Mouse (Mus musculus) embryonic facial prominence, embryonic 15.5 days (tissue): ENCODE measurements around the gene Cpeb4. TPM values are rescaled to one million over a fixed set of nuclear protein-coding genes. Genes with fewer than 3 reads are reported as not detected.
A peak's percentile ranks its signal among the peaks of the same experiment; 100 is the strongest.

ENCODE experiments used
- ATAC-seq: fragments of 200-750 bp; cut with Nextera tagmentation; 2 replicates; pipeline ENCODE4 v1.8.0; 2017; ENCODE audit warnings: low read depth, moderate TSS enrichment; ENCODE audit not compliant: insufficient number of reproducible peaks, low FRiP score, low TSS enrichment
- H3K27ac ChIP-seq: fragments of 300-500 bp; sonication (generic); replicated peaks from 2 replicates; pipeline ENCODE4 v1.5.1; 2015; ENCODE audit warnings: mild to moderate bottlenecking, inconsistent platforms
- H3K27me3 ChIP-seq: fragments of 300-500 bp; sonication (generic); 2 replicates; pipeline ENCODE4 v1.6.1; 2015; ENCODE audit warnings: inconsistent platforms
- H3K36me3 ChIP-seq: fragments of 300-500 bp; sonication (generic); 2 replicates; pipeline ENCODE4 v1.6.1; 2015; ENCODE audit warnings: mild to moderate bottlenecking, inconsistent platforms
- H3K4me1 ChIP-seq: fragments of 300-500 bp; sonication (generic); 2 replicates; pipeline ENCODE4 v1.6.1; 2015; ENCODE audit warnings: inconsistent platforms
- H3K4me2 ChIP-seq: fragments of 300-500 bp; sonication (generic); replicated peaks from 2 replicates; pipeline ENCODE4 v1.6.1; 2015; ENCODE audit warnings: mild to moderate bottlenecking, inconsistent platforms
- H3K4me3 ChIP-seq: fragments of 300-500 bp; sonication (generic); replicated peaks from 2 replicates; pipeline ENCODE4 v1.5.1; 2015; ENCODE audit warnings: mild to moderate bottlenecking, inconsistent platforms
- H3K9ac ChIP-seq: fragments of 300-500 bp; sonication (generic); 2 replicates; pipeline ENCODE4 v1.6.1; 2015; ENCODE audit warnings: inconsistent platforms
- H3K9me3 ChIP-seq: fragments of 300-500 bp; sonication (generic); replicated peaks from 2 replicates; pipeline ENCODE4 v1.6.1; 2016; ENCODE audit warnings: inconsistent platforms
- WGBS: fragments of 180-500 bp; shearing (Covaris S2); methylation state at CpG from one replicate; pipeline ENCODE4 v1.1.7; 2015; 5-methylcytosine and 5-hydroxymethylcytosine counted together
- polyA plus RNA-seq: library from polyadenylated mRNA; unstranded; fragments of >200 nt; fragmentation: Nextera tagmentation; extraction: Ambion mirVana; gene quantifications from 2 replicates; pipeline ENCODE4 v1.2.1, GENCODE M21; 2015

The Cpeb4 gene
- 3.4 and 3.8 TPM in 2 replicates for polyA plus RNA-seq

DNA sequence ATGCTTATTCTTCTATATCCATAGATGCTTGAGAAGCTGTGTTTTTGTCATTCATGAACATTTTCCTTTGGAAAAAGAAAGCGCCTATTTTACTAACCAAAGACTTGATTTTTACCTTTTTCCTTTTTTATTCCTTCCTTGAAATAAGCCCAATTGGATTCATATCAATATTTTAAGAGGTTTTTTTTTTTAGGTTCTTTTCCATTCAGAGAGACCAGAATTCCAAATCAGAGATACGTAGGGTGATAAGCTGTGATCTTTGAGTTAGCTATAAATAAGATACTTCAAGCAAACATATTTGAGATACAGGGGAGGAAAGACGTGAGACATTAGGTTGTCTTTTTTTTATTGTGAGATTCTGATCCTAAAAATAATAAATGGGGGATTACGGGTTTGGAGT lies at the start of gene Cpeb4:
Gene Cpeb4 (plus strand): TSS at position 301 of the 400 bp plus-strand sequence.
- H3K4me2 ChIP-seq, result peak within 1 kb of the TSS; percentile 65
- H3K4me3 ChIP-seq, result peak within 1 kb of the TSS; percentile 90
- peak within 1 kb of the TSS; percentile 77 for H3K9ac ChIP-seq
- H3K27ac ChIP-seq, result peak within 1 kb of the TSS; percentile 78
- no peaks in the 10 kb centered on the region for H3K27me3 ChIP-seq
- no peak for ATAC-seq
- H3K4me1 ChIP-seq, result peaks cover 24% of the 10 kb centered on the region
- H3K9me3 ChIP-seq, result no peaks in the 10 kb centered on the region
- H3K36me3 ChIP-seq, result no peaks in the 10 kb centered on the region
- 81% methylated on average over 4 of the region's 4 CpGs for WGBS

DNA sequence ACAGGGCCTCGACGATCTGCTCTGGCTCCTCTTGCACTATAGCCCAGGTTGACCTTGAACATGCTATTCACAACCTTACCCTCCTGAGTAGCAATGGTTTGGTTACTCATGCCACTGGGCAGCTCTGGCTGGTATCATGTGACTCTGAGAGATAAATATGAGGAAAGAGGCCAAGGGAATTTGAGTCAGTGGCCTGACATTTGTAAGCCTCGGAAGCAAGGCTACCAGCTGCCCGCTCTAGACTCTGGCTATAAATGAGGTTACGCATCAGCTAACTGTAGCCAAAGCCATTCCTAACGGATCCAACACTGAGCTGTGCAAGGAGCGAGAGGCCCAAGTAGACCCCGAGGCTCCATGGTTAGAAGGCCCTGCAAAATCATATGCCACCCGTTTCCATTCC lies 49.5 kb upstream of the Cpeb4 start:
- no peak for ATAC-seq
- Histone ChIP-seq H3K27me3 (no peaks in the 10 kb centered on the region), H3K4me2 (no peak overlapping the region), H3K9me3 (no peaks in the 10 kb centered on the region), H3K27ac (no peak overlapping the region), H3K36me3 (no peaks in the 10 kb centered on the region), H3K4me3 (no peak overlapping the region), H3K4me1 (0 out of 2 replicates have a peak, but pooled peaks cover 3% of the 10 kb centered on the region), H3K9ac (no peak overlapping the region)
- 87% methylated on average over 9 of the region's 9 CpGs for WGBS

DNA sequence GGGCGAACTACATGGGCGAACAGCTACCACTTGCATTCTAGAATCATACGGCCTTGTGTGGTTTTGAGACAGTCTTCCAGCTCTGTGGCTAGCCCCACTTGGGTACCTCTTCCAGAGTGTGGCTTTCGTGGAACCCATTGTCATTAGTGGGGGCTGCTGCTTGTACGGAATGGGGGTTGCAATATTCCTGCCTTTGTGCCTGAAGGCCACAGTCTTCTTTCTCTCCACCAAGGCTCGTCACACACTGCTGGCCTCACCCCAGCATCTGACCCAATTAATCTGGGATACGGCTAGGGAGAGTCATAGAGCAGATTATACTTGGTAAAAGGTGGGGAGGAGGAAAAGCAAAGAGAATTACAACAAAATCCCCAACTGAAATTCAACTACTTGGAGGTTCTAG lies 48.5 kb upstream of the Cpeb4 start:
- Histone ChIP-seq H3K36me3 (no peaks in the 10 kb centered on the region), H3K4me3 (no peak overlapping the region), H3K4me1 (0 out of 2 replicates have a peak, but pooled peaks cover 3% of the 10 kb centered on the region), H3K9me3 (no peaks in the 10 kb centered on the region), H3K4me2 (no peak overlapping the region), H3K27ac (no peak overlapping the region), H3K27me3 (no peaks in the 10 kb centered on the region), H3K9ac (no peak overlapping the region)
- 88% methylated on average over 7 of the region's 7 CpGs for WGBS
- ATAC-seq, result no peak

DNA sequence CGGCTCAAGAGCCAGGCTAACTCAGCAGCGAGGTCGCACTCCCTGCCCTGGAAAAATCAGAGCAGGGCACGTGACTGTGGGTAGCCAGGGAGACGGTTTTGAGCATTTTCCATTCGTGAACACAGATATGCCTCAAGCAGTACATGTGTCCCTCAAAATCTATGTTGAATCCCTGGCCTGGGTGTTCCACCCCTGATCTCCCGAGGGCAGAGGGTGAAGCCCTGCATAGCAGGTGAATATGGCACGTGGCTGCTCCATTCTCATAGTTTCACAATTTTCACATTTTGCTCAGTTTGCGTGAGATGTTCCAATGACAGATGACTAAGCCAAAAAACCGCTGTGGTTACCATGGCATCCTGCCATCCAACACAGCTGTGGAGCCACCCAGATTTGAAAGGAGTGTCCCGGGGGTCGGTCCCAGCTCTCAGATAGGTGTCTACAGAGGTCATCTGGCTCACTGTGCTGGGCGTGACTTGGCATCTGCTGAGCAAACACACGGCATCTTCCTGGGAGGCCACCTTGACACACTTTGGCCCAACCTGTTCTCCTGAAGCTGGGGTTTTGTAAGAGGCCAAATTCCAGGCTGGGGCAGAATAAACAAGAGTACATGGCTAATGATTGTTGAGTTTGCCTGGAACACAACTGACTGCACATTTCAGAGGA lies 47.4 kb upstream of the Cpeb4 start:
- Histone ChIP-seq H3K9me3 (no peaks in the 10 kb centered on the region), H3K4me2 (no peak overlapping the region), H3K9ac (no peak overlapping the region), H3K27ac (no peak overlapping the region), H3K4me1 (0 out of 2 replicates have a peak, but pooled peaks cover 3% of the 10 kb centered on the region), H3K36me3 (no peaks in the 10 kb centered on the region), H3K27me3 (no peaks in the 10 kb centered on the region), H3K4me3 (no peak overlapping the region)
- no peak for ATAC-seq
- WGBS, result 65% methylated on average over 14 of the region's 14 CpGs

DNA sequence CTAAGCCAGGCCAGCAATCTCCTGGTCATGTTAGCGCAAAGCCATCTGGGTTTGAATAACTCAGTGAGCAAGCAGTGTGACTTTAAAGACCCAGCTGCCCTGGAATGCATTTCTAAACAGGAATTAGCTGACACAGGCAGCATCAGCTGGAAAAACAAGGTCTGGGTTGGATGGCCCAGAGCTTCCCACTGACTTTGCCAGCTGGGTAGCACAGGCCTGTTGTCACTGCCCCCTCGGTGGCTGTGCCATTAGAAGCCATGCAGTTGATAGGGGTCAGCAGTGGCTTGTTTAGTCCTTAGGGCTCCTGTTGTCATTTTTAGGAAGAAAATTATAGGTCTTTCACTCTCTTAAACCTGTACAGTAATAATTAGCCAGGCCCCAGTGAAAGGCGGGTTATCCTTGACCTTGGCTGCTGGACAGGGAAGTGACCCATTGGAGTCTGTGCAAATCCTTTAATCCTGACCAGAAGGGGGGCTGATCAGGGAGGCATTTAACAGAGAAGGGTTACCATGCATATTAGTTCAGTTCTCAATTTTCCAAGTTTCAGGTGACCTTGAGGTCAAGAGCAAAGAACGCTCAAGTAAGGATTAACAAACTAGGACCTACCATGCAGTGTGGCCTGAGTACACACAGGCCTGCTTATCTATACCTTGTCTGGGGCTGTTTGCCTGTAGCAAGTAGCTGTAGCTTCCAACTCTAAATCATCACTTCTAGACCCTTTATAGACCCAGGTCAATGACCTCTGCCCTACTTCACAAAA lies 43.8 kb upstream of the Cpeb4 start:
- Histone ChIP-seq H3K36me3 (no peaks in the 10 kb centered on the region), H3K9me3 (no peaks in the 10 kb centered on the region), H3K4me1 (no peaks in the 10 kb centered on the region), H3K27ac (0 out of 2 replicates have a peak overlapping the region, but pooled peaks have one; percentile 1), H3K9ac (no peak overlapping the region), H3K4me2 (no peak overlapping the region), H3K4me3 (no peak overlapping the region), H3K27me3 (no peaks in the 10 kb centered on the region)
- ATAC-seq, result no peak
- WGBS, result 66% methylated on average over 4 of the region's 4 CpGs

DNA sequence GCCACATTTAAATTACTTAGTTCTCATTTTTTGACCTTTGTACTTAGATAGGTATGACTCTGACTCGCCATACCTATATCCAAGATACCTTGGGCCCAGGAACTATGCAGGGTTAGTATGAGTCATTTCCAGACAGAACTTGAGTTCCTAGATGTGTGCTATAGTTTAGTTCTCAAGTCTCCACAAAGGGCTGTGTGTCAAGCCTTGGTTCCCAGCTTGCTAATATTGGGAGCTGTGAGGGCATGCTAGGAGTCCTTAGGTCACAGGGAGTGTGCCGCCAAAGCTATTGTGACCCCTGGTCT lies 43.3 kb upstream of the Cpeb4 start:
- no peak overlapping the region for H3K27ac ChIP-seq
- no peaks in the 10 kb centered on the region for H3K9me3 ChIP-seq
- WGBS, result 74% methylated on average over 2 of the region's 2 CpGs
- no peak overlapping the region for H3K9ac ChIP-seq
- H3K27me3 ChIP-seq, result no peaks in the 10 kb centered on the region
- H3K4me2 ChIP-seq, result no peak overlapping the region
- no peaks in the 10 kb centered on the region for H3K36me3 ChIP-seq
- no peaks in the 10 kb centered on the region for H3K4me1 ChIP-seq
- no peak for ATAC-seq
- H3K4me3 ChIP-seq, result no peak overlapping the region

DNA sequence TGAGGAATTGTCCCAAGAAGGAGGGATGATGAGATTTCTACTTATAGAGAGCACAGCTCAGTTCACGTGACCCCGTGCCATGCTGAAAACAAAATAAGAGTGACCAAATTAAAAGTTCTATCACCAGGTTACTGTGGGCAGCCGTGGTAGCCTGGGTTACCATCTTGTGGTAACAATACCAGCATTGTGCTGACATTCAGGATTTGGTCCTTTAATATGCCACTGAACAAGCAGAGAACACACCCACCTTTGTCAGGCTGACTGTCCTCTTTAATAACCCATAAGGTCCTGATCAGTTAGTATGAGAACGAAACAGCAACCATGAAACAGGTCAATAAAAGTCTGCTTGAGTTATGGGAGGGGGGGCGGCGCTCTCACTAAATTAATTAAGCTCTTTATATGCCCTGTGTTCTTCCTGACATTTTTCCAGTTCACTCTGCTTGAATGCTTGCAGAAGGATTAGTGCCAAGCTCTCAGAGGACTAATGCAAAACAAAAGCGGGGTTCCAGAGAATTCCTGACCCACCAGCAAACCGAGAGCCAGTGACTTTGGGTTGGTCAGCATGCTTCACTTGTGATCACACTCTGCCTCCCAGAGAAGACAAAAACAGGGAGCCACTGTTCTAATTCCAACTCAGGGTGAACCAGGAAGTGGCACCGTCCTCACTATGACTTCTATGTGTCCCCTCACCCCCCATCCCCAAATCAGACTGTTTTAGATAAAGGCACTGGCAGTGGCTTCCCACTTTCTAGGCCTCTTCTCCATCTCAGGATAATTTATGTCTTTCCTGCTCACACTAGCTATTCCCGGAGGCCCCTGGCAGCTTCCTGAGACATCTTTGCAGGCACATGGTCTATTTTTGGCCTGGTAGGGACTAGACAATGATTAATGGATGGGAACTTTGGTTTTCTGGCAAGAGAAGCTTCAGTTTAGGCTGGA lies 41.5 kb upstream of the Cpeb4 start:
- Histone ChIP-seq H3K27me3 (no peaks in the 10 kb centered on the region), H3K9me3 (no peaks in the 10 kb centered on the region), H3K4me2 (no peak overlapping the region), H3K4me3 (no peak overlapping the region), H3K4me1 (no peaks in the 10 kb centered on the region), H3K36me3 (no peaks in the 10 kb centered on the region), H3K27ac (no peak overlapping the region), H3K9ac (no peak overlapping the region)
- ATAC-seq, result no peak
- 63% methylated on average over 10 of the region's 10 CpGs for WGBS

DNA sequence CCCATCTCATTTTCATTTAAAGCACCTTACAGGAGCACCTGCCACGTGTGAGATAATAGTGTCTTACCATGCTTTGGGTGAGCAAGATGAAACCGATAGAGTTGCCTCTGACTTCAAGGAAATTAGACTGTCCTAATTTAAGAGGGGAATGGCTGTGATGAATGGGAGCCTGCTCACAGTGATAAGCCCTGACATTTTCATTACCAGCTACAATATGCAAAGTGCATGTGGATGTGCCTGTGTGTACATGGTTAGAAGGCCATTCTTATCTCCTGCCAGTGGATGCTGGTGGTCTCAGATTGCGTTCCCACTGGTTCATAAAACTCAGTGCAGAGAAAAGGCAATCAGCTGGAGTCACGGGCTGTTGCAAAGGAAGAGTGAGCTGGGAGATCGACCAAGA lies 40.6 kb upstream of the Cpeb4 start:
- no peak overlapping the region for H3K4me2 ChIP-seq
- no peaks in the 10 kb centered on the region for H3K27me3 ChIP-seq
- 79% methylated on average over 5 of the region's 5 CpGs for WGBS
- no peaks in the 10 kb centered on the region for H3K4me1 ChIP-seq
- H3K9ac ChIP-seq, result no peak overlapping the region
- no peak overlapping the region for H3K4me3 ChIP-seq
- ATAC-seq, result no peak
- H3K9me3 ChIP-seq, result no peaks in the 10 kb centered on the region
- H3K27ac ChIP-seq, result no peak overlapping the region
- H3K36me3 ChIP-seq, result no peaks in the 10 kb centered on the region

DNA sequence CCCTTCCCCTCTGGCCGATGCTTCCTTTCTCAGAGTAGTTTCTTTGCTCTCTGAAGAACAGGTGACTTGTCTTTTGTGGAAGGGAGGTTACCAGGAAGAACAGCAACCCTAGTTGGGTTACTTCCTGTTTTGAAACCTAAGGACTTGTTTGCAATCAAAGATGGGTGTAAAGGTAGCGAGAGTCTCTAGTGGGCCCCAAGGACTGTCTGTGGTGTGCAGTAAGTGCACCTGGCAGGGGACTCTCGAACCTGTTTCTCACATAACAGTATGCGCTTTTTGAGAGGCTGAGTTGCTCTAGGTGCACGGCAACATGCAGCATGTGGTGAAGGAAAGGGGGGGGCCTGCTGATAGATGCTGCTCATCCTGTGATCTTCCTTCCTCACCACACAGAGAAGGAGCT lies 40.0 kb upstream of the Cpeb4 start:
- ATAC-seq, result no peak
- H3K4me3 ChIP-seq, result no peak overlapping the region
- no peaks in the 10 kb centered on the region for H3K4me1 ChIP-seq

DNA sequence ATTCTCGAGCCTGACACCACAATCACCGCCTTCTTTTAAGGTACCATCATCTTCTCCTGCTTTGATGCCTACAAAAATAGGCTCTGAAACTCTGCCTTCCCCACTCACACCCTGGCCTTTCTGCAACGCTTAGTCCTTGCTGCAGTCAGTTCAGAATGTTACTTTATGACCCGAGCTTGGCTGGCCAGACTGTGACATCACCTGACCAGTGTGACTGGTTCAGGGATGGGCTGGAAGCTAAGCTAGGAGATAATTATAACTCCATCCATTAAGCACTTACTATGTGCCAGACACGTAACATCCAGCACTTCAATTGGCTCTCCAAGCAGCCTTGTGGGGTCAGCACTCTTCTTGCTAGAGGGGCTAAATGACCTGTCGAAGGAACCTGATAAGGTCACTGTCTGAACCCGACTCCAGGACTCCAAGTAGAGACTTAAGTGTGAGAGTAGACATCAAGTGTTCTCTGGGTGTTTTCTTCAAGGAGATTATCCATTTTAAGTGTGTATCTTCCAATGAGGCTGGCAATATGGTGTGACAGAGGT lies 39.5 kb upstream of the Cpeb4 start:
- no peak overlapping the region for H3K4me3 ChIP-seq

More for the DNA sequence above, 40.0 kb upstream of the Cpeb4 start:
- H3K27me3 ChIP-seq, result no peaks in the 10 kb centered on the region
- no peak overlapping the region for H3K4me2 ChIP-seq
- H3K9ac ChIP-seq, result no peak overlapping the region
- H3K9me3 ChIP-seq, result no peaks in the 10 kb centered on the region
- H3K36me3 ChIP-seq, result no peaks in the 10 kb centered on the region
- no peak overlapping the region for H3K27ac ChIP-seq
- WGBS, result 79% methylated on average over 5 of the region's 5 CpGs

DNA sequence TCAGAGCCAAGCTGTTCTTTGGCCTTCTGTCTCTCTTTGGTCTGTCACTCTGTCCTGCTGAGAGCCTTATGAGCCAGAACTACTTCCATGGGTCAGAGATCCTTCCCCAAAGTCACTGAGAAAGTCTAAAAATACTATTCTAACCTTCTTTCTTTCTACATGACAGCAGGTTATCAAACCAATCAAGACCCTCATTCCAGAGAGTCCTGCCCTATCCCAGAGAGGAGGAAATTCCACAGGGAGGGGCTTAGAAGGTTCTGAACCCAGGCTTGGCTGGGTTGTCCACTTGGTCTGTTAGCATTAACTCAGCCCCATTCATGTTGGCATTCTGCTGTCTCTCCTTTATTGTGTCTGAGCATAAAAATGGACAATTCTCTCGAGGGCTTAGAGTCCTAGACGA lies 38.5 kb upstream of the Cpeb4 start:
- no peaks in the 10 kb centered on the region for H3K9me3 ChIP-seq
- H3K4me2 ChIP-seq, result no peak overlapping the region
- H3K9ac ChIP-seq, result no peak overlapping the region
- H3K4me3 ChIP-seq, result no peak overlapping the region
- WGBS, result 43% methylated on average over 2 of the region's 2 CpGs
- peaks cover 3% of the 10 kb centered on the region for H3K4me1 ChIP-seq
- H3K27me3 ChIP-seq, result no peaks in the 10 kb centered on the region
- ATAC-seq, result no peak
- H3K27ac ChIP-seq, result no peak overlapping the region
- H3K36me3 ChIP-seq, result no peaks in the 10 kb centered on the region

More for the DNA sequence above, 39.5 kb upstream of the Cpeb4 start:
- ATAC-seq, result no peak
- H3K9me3 ChIP-seq, result no peaks in the 10 kb centered on the region
- H3K27ac ChIP-seq, result no peak overlapping the region
- WGBS, result 80% methylated on average over 7 of the region's 7 CpGs
- no peaks in the 10 kb centered on the region for H3K36me3 ChIP-seq
- no peak overlapping the region for H3K9ac ChIP-seq
- no peaks in the 10 kb centered on the region for H3K27me3 ChIP-seq
- no peak overlapping the region for H3K4me2 ChIP-seq
- H3K4me1 ChIP-seq, result no peaks in the 10 kb centered on the region
